Mouse (Mus musculus): ENCODE measurements around the gene Cbl.

GRCm38 (mm10) chr9:44130581-44131275 is 103.1 kb downstream of the Cbl start:
- TF ChIP-seq CTCF (IDR thresholded peaks at IDR 0.05; ENCODE audit: low read depth, low read length) (no peak), POLR2A (IDR thresholded peaks at IDR 0.05; ENCODE audit: extremely low read depth, insufficient read depth, low read length) (no peak)

Measured in liver, adult 2 months (tissue).